Mouse (Mus musculus) olfactory bulb, adult 2 months (tissue): ENCODE measurements around the gene Ppp1r14a.

ENCODE experiments used
- CTCF ChIP-seq: fragments of 200-500 bp; IDR thresholded peaks from 2 replicates; pipeline ENCODE4 v1.5.1; 2012; ENCODE audit warnings: low read depth, mild to moderate bottlenecking, low read length, moderate library complexity; ENCODE audit not compliant: insufficient read depth
- POLR2A ChIP-seq: fragments of 200-500 bp; IDR thresholded peaks from 2 replicates; pipeline ENCODE4 v1.6.1; 2012; ENCODE audit warnings: mild to moderate bottlenecking, low read depth, low read length, moderate library complexity; ENCODE audit not compliant: insufficient read depth

DNA sequence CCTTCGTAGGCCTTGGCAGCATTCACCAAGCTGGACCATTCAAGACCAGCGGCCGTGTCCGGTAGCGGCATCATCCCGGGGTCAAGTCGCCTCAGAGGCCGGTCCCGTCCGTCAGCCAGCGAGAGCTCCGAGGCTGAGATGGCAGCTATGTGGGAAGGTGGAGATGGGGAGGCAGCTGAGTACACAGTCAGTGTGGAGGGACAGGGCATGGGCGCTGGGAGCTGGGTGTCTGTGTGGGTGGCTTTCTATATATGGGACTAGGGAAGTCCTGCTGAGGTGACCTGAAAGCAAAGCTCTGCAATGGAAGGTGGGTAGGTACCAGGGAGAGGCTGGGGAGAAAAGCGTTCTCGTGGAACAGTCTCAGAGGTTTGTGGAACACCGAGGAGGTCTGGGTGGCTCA lies 39.9 kb downstream of the Ppp1r14a start:
- no peak for TF ChIP-seq CTCF
- TF ChIP-seq POLR2A = no peak
